Mouse (Mus musculus): ENCODE results near the gene Tent5c. TPM values are rescaled to one million over a fixed set of nuclear protein-coding genes. Genes with fewer than 3 reads are reported as not detected.

Tent5c gene
- polyA plus RNA-seq (2015; fragmentation: Nextera tagmentation; extraction: Ambion mirVana): 1.4 and 1.6 TPM in 2 replicates

DNA sequence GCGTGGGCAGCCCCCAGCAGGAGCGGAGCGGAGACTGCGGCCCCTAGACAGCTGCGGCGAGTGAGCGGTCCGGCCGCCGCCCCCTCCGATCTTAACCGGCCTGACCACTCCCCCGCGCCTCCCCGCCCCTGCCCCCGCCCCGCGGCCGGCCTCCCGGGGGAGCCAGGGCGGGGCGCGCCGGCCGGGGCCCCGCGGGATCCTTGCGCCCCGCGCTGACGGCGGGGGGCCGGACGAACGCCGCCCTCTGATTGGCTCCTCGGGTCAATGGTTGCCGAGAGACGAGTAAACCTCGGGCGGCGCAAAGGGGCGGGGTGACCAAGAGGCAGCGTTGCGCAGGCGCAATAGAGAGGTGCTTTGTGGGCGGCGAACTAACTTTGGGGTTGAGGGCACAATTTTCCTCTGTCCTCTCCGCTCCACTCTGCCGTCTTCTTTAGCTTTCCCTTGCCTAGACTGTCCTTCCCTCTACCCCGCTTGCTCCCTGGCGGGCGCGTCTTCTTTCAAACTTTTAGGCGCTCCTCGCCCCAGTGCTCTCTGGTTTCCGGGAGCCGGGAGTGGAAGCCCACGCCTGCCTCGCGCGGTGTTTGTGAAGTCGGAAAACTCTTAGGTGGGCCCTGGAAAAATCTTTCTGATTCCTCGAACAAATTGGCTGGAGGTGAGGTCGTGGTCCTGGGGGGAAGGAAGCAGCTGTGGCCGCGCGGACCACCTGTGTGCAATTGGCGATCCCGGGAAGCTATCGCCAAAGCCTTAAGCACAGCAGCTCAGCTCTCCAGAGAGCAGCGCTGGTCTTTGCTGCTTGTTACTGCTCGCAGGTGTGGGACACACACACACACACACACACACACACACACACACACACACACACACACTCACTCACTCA, at the start of gene Tent5c:
Gene Tent5c (minus strand): TSS at position 192 of the 877 bp plus-strand sequence.

Other genes starting within 250 kb of the Tent5c start
- gene Man1a2, start 196.2 kb upstream of the Tent5c start, polyA plus RNA-seq (2015; fragmentation: Nextera tagmentation; extraction: Ambion mirVana): 26.1 and 31.9 TPM in 2 replicates